Mouse (Mus musculus): ENCODE data around the gene Gigyf1. TPM values are rescaled to one million over a fixed set of nuclear protein-coding genes. Genes with fewer than 3 reads are reported as not detected.

The Gigyf1 gene
- polyA plus RNA-seq (2015; fragmentation: Illumina TruSeq; extraction: RNeasy Lipid Tissue Mini Kit (QIAGEN cat#74804); ENCODE audit: insufficient read depth, low replicate concordance), result 17.4 TPM

DNA sequence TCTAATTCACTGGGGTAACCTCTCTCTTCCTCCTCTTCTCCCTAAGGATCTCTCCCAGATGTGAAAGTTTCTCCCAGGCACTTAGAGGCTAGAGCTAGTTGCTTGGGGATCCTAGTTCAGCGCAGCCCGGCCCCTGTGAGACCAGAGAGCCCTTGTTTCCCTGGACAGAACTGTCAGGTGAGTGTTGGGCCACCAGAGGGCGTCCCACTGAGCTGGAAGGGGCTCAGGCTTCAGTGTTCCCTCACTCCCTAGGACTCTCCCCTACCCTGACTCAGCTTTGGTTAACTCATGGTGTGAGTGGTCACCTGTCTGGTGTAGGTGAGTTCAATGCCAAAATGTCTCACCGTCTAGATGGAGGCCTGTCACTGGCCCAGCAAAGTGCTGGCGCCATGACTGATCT lies at the start of gene Gigyf1:
Gene Gigyf1, plus strand, starts transcription at position 113 of the 400 bp plus-strand sequence.

DNA sequence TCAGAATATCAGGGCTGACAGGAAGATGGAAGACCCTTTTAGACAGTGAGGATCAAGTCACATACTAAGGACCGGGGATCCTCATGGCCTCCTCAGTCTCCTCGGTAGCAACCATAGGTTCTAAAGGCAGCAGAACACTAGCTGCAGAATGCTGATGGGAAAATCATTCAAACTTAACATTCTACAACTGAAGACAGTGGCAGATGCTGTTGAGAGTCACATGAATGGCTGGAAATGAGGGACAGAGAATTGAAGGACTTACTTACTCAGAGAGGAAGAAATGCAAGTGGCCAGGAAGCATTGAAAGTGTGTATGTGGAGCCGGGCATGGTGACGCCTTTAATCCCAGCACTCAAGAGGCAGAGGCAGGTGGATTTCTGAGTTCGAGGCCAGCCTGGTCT lies 41.4 kb upstream of the Gigyf1 start, which contains the start of gene Zan:
Gene Zan, minus strand, starts transcription at position 101 of the 400 bp plus-strand sequence.

DNA sequence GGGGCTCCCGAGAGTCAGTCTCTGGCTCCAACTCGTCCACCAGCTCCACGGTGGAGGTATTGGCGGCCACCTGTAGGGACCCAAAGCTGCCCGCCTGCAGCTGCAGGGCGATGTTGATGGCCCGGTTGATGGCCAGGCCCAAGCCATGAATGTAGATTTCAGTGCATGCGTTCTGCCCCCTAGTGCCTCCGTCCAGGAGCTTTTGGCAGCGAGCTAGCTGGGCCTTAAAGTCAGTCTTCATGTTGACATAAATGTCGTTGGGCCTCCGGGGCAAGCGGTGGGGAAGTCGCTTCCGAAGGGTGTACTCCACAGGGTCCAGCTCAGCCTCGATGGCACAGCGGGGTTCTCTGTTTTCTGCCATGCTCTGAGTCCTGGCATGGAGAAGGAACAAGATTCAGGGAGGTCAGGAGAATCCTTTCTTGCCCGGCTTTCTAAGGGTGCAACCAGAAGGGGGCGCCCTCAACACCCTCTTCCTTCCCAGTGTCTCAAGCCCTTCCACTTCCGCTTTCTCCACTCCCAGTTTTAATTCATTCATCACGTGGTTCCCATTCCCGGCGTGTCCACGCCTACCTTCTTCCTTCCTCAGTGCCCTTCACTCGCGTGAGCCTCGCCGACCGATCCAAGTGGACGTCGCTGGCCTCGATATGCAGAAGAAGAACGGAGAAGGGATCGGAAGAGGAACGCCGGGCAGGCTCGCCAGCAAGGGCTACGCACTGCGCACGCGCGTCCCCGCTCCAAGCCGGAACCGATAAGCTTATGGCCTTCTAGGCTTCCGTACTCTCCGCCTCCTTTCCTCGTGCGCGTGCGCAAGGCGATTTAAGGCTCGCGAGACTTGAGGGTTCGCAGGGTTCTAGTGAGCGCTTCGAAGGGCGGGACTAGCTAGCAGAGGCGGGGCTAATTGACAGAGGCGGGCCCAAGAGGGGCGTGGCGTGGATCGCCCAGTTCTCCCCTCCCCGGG lies 16.4 kb upstream of the Gigyf1 start, which contains the start of gene Pop7:
Gene Pop7, minus strand, starts transcription at position 810 of the 958 bp plus-strand sequence.

DNA sequence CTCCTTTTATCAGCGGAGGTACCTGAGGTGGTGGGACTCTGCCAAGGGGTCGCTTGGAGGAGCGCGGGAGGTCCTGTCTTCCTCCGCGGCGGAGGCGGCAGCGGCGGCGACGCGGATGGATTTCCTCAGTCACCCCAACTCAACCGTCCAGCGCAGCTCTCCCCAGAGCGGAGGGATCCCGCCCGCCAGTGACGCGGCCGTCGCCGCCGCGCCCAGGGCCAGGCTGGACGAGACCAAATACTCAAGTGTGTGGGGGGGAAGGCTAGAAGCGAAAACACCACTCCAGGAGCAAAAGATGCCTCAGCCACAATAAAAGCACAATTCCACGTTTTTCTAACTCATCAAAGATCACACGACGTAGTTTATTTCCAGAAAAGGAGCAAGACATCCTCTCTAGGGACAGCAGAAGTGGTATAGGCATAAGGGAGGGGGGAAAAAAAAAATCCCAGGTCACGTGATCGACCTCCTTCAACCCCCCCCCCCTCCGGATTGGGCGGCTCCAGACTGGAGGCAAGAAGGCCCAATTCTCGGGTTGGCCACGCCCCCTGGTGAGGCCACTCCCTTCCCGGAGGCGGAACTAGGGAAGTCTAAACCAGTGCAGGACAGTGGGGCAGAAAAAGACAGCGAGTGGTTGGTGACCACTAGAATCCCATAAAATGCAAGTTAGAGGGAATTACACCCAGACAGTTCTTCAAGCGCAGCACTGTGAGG lies 14.9 kb downstream of the Gigyf1 start, which contains the start of the genes Epo and Gnb2:
Gene Epo, minus strand, starts transcription at position 126 of the 711 bp plus-strand sequence.
Gene Gnb2, minus strand, starts transcription at position 394 of the 711 bp plus-strand sequence.

DNA sequence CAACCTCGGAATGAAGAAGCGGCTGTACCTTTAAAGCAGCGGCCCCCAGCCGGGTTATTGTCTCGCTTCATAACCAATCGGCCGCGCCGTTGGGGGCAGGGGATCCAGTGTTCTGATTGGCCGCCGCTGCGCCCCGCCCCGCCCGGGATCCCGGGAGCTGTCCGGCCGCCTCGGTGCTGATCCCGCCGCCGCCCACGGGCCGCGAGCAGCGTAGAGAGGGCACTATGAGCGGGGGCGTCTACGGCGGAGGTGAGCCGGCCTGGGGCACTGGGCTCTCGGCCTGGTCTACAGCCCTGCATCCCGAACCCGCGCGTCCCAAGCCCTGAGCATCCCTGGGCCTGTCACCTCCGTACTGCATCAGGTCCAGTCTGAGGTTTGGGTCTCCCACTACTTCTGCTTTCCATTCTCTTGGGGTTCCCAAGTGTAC lies 35.1 kb downstream of the Gigyf1 start, which contains the start of gene Actl6b:
Gene Actl6b, plus strand, starts transcription at position 107 of the 427 bp plus-strand sequence.

DNA sequence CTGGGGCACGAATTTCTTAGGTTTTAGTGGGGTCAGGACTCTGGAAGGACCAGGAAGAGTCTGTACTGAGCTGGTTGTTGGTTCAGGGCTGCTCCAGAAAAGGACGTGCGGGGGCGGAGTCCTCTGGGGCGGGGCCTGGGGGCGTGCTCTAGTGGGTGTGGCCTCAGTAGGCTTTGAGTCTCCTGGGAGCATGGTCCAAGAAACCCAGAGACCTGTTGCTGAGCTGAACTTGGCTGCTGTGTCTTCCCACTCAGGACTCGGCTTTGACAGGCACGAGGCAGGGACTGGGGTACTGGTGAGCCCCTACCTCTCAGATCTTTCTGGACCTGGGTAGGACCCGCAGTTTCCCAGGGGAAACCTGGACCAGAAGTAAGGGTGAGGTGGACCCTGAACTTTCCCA lies 51.3 kb downstream of the Gigyf1 start, which contains the start of gene Tfr2:
Gene Tfr2, plus strand, starts transcription at position 176 of the 400 bp plus-strand sequence.

Other genes starting within 250 kb of the Gigyf1 start
- 2.4 TPM for gene Ache, start 231.0 kb upstream of the Gigyf1 start, polyA plus RNA-seq (2015; fragmentation: Illumina TruSeq; extraction: RNeasy Lipid Tissue Mini Kit (QIAGEN cat#74804); ENCODE audit: insufficient read depth, low replicate concordance)
- 3.4 TPM for gene Ufsp1, start 223.9 kb upstream of the Gigyf1 start, polyA plus RNA-seq (2015; fragmentation: Illumina TruSeq; extraction: RNeasy Lipid Tissue Mini Kit (QIAGEN cat#74804); ENCODE audit: insufficient read depth, low replicate concordance)
- 287 TPM for gene Srrt, start 210.9 kb upstream of the Gigyf1 start, polyA plus RNA-seq (2015; fragmentation: Illumina TruSeq; extraction: RNeasy Lipid Tissue Mini Kit (QIAGEN cat#74804); ENCODE audit: insufficient read depth, low replicate concordance)
- gene Trip6, start 204.1 kb upstream of the Gigyf1 start, polyA plus RNA-seq (2015; fragmentation: Illumina TruSeq; extraction: RNeasy Lipid Tissue Mini Kit (QIAGEN cat#74804); ENCODE audit: insufficient read depth, low replicate concordance), result 3.0 TPM
- gene Slc12a9, start 185.0 kb upstream of the Gigyf1 start, polyA plus RNA-seq (2015; fragmentation: Illumina TruSeq; extraction: RNeasy Lipid Tissue Mini Kit (QIAGEN cat#74804); ENCODE audit: insufficient read depth, low replicate concordance), result 9.0 TPM
- gene Ephb4, start 168.4 kb upstream of the Gigyf1 start, polyA plus RNA-seq (2015; fragmentation: Illumina TruSeq; extraction: RNeasy Lipid Tissue Mini Kit (QIAGEN cat#74804); ENCODE audit: insufficient read depth, low replicate concordance), result 6.1 TPM
- not detected for gene Zan, start 41.5 kb upstream of the Gigyf1 start, polyA plus RNA-seq (2015; fragmentation: Illumina TruSeq; extraction: RNeasy Lipid Tissue Mini Kit (QIAGEN cat#74804); ENCODE audit: insufficient read depth, low replicate concordance)
- 5.8 TPM for gene Pop7, start 16.0 kb upstream of the Gigyf1 start, polyA plus RNA-seq (2015; fragmentation: Illumina TruSeq; extraction: RNeasy Lipid Tissue Mini Kit (QIAGEN cat#74804); ENCODE audit: insufficient read depth, low replicate concordance)
- not detected for gene Epo, start 14.7 kb downstream of the Gigyf1 start, polyA plus RNA-seq (2015; fragmentation: Illumina TruSeq; extraction: RNeasy Lipid Tissue Mini Kit (QIAGEN cat#74804); ENCODE audit: insufficient read depth, low replicate concordance)
- gene Gnb2, start 15.0 kb downstream of the Gigyf1 start, polyA plus RNA-seq (2015; fragmentation: Illumina TruSeq; extraction: RNeasy Lipid Tissue Mini Kit (QIAGEN cat#74804); ENCODE audit: insufficient read depth, low replicate concordance), result 75.7 TPM
- not detected for gene Actl6b, start 35.0 kb downstream of the Gigyf1 start, polyA plus RNA-seq (2015; fragmentation: Illumina TruSeq; extraction: RNeasy Lipid Tissue Mini Kit (QIAGEN cat#74804); ENCODE audit: insufficient read depth, low replicate concordance)
- 0.90 TPM for gene Tfr2, start 51.3 kb downstream of the Gigyf1 start, polyA plus RNA-seq (2015; fragmentation: Illumina TruSeq; extraction: RNeasy Lipid Tissue Mini Kit (QIAGEN cat#74804); ENCODE audit: insufficient read depth, low replicate concordance)
- 12.5 TPM for gene Mospd3, start 82.5 kb downstream of the Gigyf1 start, polyA plus RNA-seq (2015; fragmentation: Illumina TruSeq; extraction: RNeasy Lipid Tissue Mini Kit (QIAGEN cat#74804); ENCODE audit: insufficient read depth, low replicate concordance)
- gene Pcolce, start 95.2 kb downstream of the Gigyf1 start, polyA plus RNA-seq (2015; fragmentation: Illumina TruSeq; extraction: RNeasy Lipid Tissue Mini Kit (QIAGEN cat#74804); ENCODE audit: insufficient read depth, low replicate concordance), result 39.5 TPM
- gene Fbxo24, start 110.5 kb downstream of the Gigyf1 start, polyA plus RNA-seq (2015; fragmentation: Illumina TruSeq; extraction: RNeasy Lipid Tissue Mini Kit (QIAGEN cat#74804); ENCODE audit: insufficient read depth, low replicate concordance), result not detected
- 29.7 TPM for gene Lrch4, start 110.6 kb downstream of the Gigyf1 start, polyA plus RNA-seq (2015; fragmentation: Illumina TruSeq; extraction: RNeasy Lipid Tissue Mini Kit (QIAGEN cat#74804); ENCODE audit: insufficient read depth, low replicate concordance)
- gene Gm20605, start 110.6 kb downstream of the Gigyf1 start, polyA plus RNA-seq (2015; fragmentation: Illumina TruSeq; extraction: RNeasy Lipid Tissue Mini Kit (QIAGEN cat#74804); ENCODE audit: insufficient read depth, low replicate concordance), result 19.4 TPM
- 45.6 TPM for gene Sap25, start 122.8 kb downstream of the Gigyf1 start, polyA plus RNA-seq (2015; fragmentation: Illumina TruSeq; extraction: RNeasy Lipid Tissue Mini Kit (QIAGEN cat#74804); ENCODE audit: insufficient read depth, low replicate concordance)
- gene Irs3, start 127.2 kb downstream of the Gigyf1 start, polyA plus RNA-seq (2015; fragmentation: Illumina TruSeq; extraction: RNeasy Lipid Tissue Mini Kit (QIAGEN cat#74804); ENCODE audit: insufficient read depth, low replicate concordance), result 0.64 TPM
- gene Agfg2, start 166.2 kb downstream of the Gigyf1 start, polyA plus RNA-seq (2015; fragmentation: Illumina TruSeq; extraction: RNeasy Lipid Tissue Mini Kit (QIAGEN cat#74804); ENCODE audit: insufficient read depth, low replicate concordance), result 8.7 TPM
- 0.19 TPM for gene Nyap1, start 223.1 kb downstream of the Gigyf1 start, polyA plus RNA-seq (2015; fragmentation: Illumina TruSeq; extraction: RNeasy Lipid Tissue Mini Kit (QIAGEN cat#74804); ENCODE audit: insufficient read depth, low replicate concordance)
- gene Tsc22d4, start 227.2 kb downstream of the Gigyf1 start, polyA plus RNA-seq (2015; fragmentation: Illumina TruSeq; extraction: RNeasy Lipid Tissue Mini Kit (QIAGEN cat#74804); ENCODE audit: insufficient read depth, low replicate concordance), result 31.3 TPM

Measured in spleen, adult 10 weeks (tissue).